Mouse (Mus musculus) liver, adult 2 months (tissue): ENCODE measurements around the gene Zfp64. TPM values are rescaled to one million over a fixed set of nuclear protein-coding genes. Genes with fewer than 3 reads are reported as not detected.

Source experiments
- DNase-seq: peaks from one replicate; pipeline ENCODE4 v3.0.0-alpha.2; 2011; ENCODE audit warnings: low read depth, low spot score; ENCODE audit errors: extremely low read depth
- H3K27ac ChIP-seq: fragments of 200-500 bp; replicated peaks from 2 replicates; pipeline ENCODE4 v1.5.1; 2012; ENCODE audit warnings: low read depth, mild to moderate bottlenecking, control low read depth, inconsistent platforms, low read length; ENCODE audit not compliant: insufficient read depth
- H3K27me3 ChIP-seq: fragments of 200-500 bp; 2 replicates; pipeline ENCODE4 v1.6.1; 2012; ENCODE audit warnings: mild to moderate bottlenecking, moderate library complexity, low read length, inconsistent platforms; ENCODE audit not compliant: control insufficient read depth, insufficient read depth
- H3K36me3 ChIP-seq: fragments of 200-500 bp; 2 replicates; pipeline ENCODE4 v1.6.1; 2012; ENCODE audit warnings: low read length, inconsistent platforms; ENCODE audit not compliant: control insufficient read depth, insufficient read depth
- H3K4me1 ChIP-seq: fragments of 200-500 bp; 2 replicates; pipeline ENCODE4 v1.6.1; 2011; ENCODE audit warnings: low read length; ENCODE audit not compliant: control insufficient read depth, insufficient read depth
- H3K4me3 ChIP-seq: fragments of 200-500 bp; 2 replicates; pipeline ENCODE4 v1.5.1; 2011; ENCODE audit warnings: low read depth, mild to moderate bottlenecking, control low read depth, low read length, moderate library complexity; ENCODE audit not compliant: insufficient read depth
- H3K79me2 ChIP-seq: fragments of 200-500 bp; 2 replicates; pipeline ENCODE4 v1.6.1; 2012; ENCODE audit warnings: inconsistent platforms, mild to moderate bottlenecking, low read length, moderate library complexity; ENCODE audit not compliant: control insufficient read depth, insufficient read depth
- H3K9ac ChIP-seq: fragments of 200-500 bp; 2 replicates; pipeline ENCODE4 v1.6.1; 2012; ENCODE audit warnings: low read depth, mild to moderate bottlenecking, control low read depth, inconsistent platforms, low read length
- CTCF ChIP-seq: fragments of 200-500 bp; IDR thresholded peaks from 2 replicates; pipeline ENCODE4 v1.5.1; 2011; ENCODE audit warnings: low read depth, low read length, control low read depth
- POLR2A ChIP-seq: fragments of 200-500 bp; IDR thresholded peaks from 2 replicates; pipeline ENCODE4 v1.6.1; 2011; ENCODE audit warnings: low read length, control low read depth; ENCODE audit not compliant: insufficient read depth; ENCODE audit errors: extremely low read depth
- WGBS: fragments of 180-500 bp; shearing (Covaris S2); methylation state at CpG from one replicate; pipeline ENCODE4 v1.1.7; 2018; 5-methylcytosine and 5-hydroxymethylcytosine counted together
- polyA plus RNA-seq: library from polyadenylated mRNA; depleted of rRNA; stranded (reverse); fragments of >200 nt; gene quantifications from 2 replicates; pipeline ENCODE4 v1.2.3, GENCODE M21; 2012
- total RNA-seq: library from RNA; depleted of rRNA; stranded (reverse); fragments of >200 nt; gene quantifications from 2 replicates; pipeline ENCODE4 v1.2.3, GENCODE M21; 2014

Gene Zfp64
- total and polyA plus RNA-seq, 2 experiments, result 5.6 to 14.3 TPM

DNA sequence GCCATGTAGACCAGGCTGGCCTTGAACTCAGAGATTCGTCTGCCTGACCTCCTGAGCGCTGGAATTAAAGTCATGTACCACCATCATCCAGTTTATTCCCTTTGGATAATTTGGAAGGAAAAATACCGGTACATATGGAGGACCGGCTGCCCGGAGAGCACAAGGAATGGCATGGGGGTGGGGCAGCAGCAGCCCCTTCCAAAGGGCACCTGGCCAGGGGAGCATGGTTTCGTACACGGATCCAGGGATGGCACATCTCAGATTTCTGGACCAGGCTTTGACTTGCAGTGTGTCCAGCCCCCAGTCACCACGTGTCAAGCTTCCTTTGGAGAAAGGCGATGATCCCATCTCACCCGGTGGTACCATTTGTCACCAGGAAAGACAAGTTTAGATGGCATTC lies 78.8 kb downstream of the Zfp64 start:
- TF ChIP-seq POLR2A (no peak), CTCF (no peak)
- Histone ChIP-seq H3K9ac (no peak overlapping the region), H3K79me2 (no peaks in the 10 kb centered on the region), H3K4me1 (no peaks in the 10 kb centered on the region), H3K27ac (no peak overlapping the region), H3K27me3 (no peaks in the 10 kb centered on the region), H3K4me3 (no peak overlapping the region), H3K36me3 (no peaks in the 10 kb centered on the region)
- DNase-seq, result no peak
- WGBS, result 93% methylated on average over 10 of the region's 10 CpGs

DNA sequence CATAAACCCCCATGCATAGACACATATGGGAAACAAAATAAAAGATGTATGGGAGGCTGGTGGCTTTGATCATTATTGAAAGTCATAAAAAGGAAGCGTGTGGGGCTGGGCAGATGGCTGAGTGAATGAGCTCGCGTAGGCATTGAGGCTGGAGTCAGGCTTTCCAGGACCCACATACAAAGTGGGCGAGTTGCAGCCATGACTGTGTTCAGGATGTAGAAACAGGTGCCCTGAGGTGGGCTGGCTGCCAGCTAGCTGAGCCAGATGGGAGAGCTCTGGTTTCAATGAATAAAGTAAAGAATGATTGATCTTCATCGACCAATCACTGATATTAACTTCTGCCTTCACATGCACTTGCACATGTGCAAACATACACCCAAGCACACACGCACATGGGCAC lies 80.9 kb downstream of the Zfp64 start:
- Histone ChIP-seq H3K4me1 (no peaks in the 10 kb centered on the region), H3K27ac (no peak overlapping the region), H3K79me2 (no peaks in the 10 kb centered on the region), H3K9ac (no peak overlapping the region), H3K4me3 (no peak overlapping the region), H3K36me3 (no peaks in the 10 kb centered on the region), H3K27me3 (no peaks in the 10 kb centered on the region)
- 92% methylated on average over 6 of the region's 6 CpGs for WGBS
- TF ChIP-seq CTCF (no peak), POLR2A (no peak)
- no peak for DNase-seq

DNA sequence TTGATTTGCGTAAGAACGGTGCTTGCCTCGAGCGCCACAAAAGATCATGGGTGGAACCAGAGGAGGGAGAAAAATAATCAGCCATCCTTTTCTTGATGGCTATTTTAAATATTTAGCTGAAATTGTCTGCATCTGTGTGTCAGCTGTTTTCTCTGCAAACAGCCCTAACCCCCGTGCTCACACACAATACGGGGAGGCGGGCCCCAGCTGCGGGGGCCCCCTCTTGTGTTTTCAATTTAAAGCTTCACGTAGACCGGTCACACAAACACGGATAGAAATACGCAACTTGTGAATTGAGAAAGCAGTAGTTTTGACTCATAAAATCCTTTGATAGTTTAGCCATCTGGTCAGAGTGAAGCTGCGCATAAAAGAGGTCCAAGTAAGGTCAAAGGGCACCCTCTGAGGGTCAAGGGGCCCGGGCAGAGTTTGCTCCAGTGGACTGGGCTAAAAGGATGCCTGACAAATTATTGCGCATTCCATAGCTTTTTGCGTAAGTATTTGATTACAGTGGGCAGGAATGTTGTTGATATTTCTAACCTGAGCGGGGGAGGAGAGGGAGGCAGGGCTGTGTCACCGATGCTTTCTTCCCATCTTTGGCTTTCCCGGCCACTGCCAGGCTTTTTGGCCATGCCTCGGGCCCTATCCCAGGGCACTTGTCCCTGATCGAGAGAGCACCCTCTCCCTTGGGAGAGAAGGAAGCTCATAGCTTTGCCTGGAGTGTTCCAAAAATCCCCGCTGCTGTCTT lies 83.4 kb downstream of the Zfp64 start:
- 37% methylated on average over 22 of the region's 22 CpGs for WGBS

DNA sequence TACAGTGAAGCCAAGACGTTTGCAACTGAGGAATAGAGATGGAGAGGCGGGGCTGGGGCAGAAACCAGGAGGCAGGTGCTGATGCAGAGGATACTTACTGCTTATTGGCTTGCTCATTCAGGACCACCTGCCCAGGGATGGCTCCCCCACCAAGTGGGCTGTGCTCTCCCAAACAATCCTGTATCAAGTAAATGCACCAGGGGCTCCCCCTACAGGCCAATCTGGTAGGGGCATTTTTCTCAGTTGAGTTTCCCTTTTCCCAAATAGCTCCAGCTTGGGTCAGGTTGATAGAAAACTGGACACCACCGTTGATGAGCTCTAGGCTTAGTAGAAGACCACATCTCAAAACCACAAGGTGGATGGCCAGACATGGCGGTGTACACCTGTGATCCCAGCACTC lies 84.9 kb downstream of the Zfp64 start:
- 70% methylated on average over 4 of the region's 4 CpGs for WGBS
- TF ChIP-seq CTCF, result peak; percentile 36
- no peak for TF ChIP-seq POLR2A
- H3K4me3 ChIP-seq, result no peak overlapping the region

More for the DNA sequence above, 83.4 kb downstream of the Zfp64 start:
- no peak overlapping the region for H3K9ac ChIP-seq
- no peak overlapping the region for H3K27ac ChIP-seq
- H3K79me2 ChIP-seq, result no peaks in the 10 kb centered on the region
- no peaks in the 10 kb centered on the region for H3K4me1 ChIP-seq
- TF ChIP-seq CTCF (no peak), POLR2A (no peak)
- H3K36me3 ChIP-seq, result no peaks in the 10 kb centered on the region
- H3K4me3 ChIP-seq, result no peak overlapping the region
- no peaks in the 10 kb centered on the region for H3K27me3 ChIP-seq
- peak; percentile 23 for DNase-seq

DNA sequence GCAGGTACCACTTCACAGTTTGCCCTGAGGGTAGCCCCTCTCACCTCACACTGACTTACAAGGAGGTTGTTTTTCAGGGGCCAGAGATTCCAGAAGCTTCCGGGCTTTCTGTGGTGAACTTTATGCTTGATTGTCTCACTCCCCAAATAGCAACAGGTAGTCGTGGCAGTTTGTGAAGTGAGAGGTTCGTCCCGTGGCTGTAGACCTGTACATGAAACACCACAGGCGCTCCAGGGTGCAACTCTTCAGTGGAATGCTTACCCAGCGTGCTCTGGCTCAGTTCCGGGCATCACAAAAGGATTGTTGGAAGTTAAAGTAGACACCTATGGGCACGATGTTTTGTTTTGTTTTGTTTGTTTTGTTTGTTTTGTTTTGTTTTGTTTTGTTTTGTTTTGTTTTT lies 88.4 kb downstream of the Zfp64 start:
- WGBS, result 83% methylated on average over 8 of the region's 8 CpGs
- Histone ChIP-seq H3K9ac (no peak overlapping the region), H3K4me3 (no peak overlapping the region), H3K79me2 (no peaks in the 10 kb centered on the region), H3K36me3 (no peaks in the 10 kb centered on the region), H3K4me1 (no peaks in the 10 kb centered on the region), H3K27me3 (no peaks in the 10 kb centered on the region), H3K27ac (no peak overlapping the region)
- DNase-seq, result no peak
- TF ChIP-seq POLR2A (no peak), CTCF (no peak)

More for the DNA sequence above, 84.9 kb downstream of the Zfp64 start:
- no peaks in the 10 kb centered on the region for H3K36me3 ChIP-seq
- H3K27ac ChIP-seq, result no peak overlapping the region
- no peaks in the 10 kb centered on the region for H3K79me2 ChIP-seq
- no peaks in the 10 kb centered on the region for H3K4me1 ChIP-seq
- no peaks in the 10 kb centered on the region for H3K27me3 ChIP-seq
- DNase-seq, result no peak
- no peak overlapping the region for H3K9ac ChIP-seq

DNA sequence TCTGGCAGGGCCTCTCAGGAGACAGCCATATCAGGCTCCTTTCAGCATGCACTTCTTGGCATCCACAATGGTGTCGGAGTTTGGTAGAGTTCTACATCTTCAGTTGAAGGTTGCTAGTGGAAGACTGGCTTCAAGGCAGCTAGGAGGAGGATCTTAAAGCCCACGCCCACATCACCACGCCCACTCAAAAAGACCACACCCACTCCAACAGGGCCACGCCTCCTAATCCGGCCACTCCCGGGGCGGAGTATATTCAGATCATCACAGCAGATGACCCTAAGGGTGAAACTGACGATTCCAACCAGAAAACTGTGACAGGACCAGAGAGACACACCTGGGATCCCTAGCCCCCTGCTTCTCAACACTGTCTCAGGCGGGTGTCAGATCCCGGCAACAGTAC lies 89.0 kb downstream of the Zfp64 start:
- WGBS, result 74% methylated on average over 10 of the region's 10 CpGs
- H3K4me3 ChIP-seq, result no peak overlapping the region

More for the DNA sequence above, 89.0 kb downstream of the Zfp64 start:
- H3K79me2 ChIP-seq, result no peaks in the 10 kb centered on the region
- no peaks in the 10 kb centered on the region for H3K27me3 ChIP-seq
- H3K9ac ChIP-seq, result no peak overlapping the region
- H3K36me3 ChIP-seq, result no peaks in the 10 kb centered on the region
- H3K4me1 ChIP-seq, result no peaks in the 10 kb centered on the region
- no peak overlapping the region for H3K27ac ChIP-seq
- DNase-seq, result no peak
- no peak for TF ChIP-seq POLR2A
- TF ChIP-seq CTCF, result no peak
